9 mouse cellular contexts compared by ENCODE assay signal in the genomic region with DNA sequence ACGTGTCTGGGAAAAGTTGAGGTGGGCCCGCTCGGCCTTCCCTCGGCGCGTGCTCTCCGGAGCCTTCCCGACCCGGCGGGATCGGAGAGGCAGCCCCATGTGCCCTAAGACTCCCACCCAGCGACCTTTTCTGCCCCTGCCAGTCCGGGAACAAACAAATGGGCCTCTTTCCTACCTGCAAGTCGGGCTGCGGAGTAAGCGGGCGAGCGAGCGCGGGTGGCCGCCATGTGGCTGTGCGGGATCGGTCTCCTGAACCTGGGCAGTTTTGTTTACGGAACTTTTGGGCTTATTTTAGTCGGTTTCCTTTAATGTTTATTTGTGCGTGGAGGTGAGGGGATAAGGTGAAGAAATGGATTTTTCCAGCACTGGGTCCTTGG. TPM values are rescaled to one million over a fixed set of nuclear protein-coding genes. Genes with fewer than 3 reads are reported as not detected.
DNase-seq lines count a peak whose midpoint lies in the region; ATAC-seq and TF ChIP-seq lines count a peak whose summit lies in the region.
"Had no signal": no experiment of that assay in that cellular context is flagged by ENCODE, and none has a peak within 500 bp of the region (broad histone marks: within the 10 kb centered on the region; RNA-seq: fewer than 3 reads in every experiment).

No protein-coding gene starts in this region.

- H3K9ac ChIP-seq in embryonic facial prominence, embryonic 13.5 days, result peak overlapping the region; percentile 96
- H3K9ac ChIP-seq in intestine, embryonic 15.5 days, result peak overlapping the region; percentile 96
- peak overlapping the region; percentile 93 for H3K9ac ChIP-seq in midbrain, embryonic 16.5 days (ENCODE audit: low read depth, low read length)

- peaks cover 27% of the 10 kb centered on the region for H3K4me1 ChIP-seq in embryonic facial prominence, embryonic 13.5 days
- peaks cover 21% of the 10 kb centered on the region for H3K4me1 ChIP-seq in intestine, embryonic 15.5 days (replicated peaks)
- peaks cover 22% of the 10 kb centered on the region for H3K4me1 ChIP-seq in midbrain, embryonic 16.5 days (ENCODE audit: control insufficient read depth, insufficient read depth, low read length)

- no peaks in the 10 kb centered on the region for H3K36me3 ChIP-seq in embryonic facial prominence, embryonic 13.5 days
- no peaks in the 10 kb centered on the region for H3K36me3 ChIP-seq in intestine, embryonic 15.5 days
- no peaks in the 10 kb centered on the region for H3K36me3 ChIP-seq in midbrain, embryonic 16.5 days (ENCODE audit: control insufficient read depth, insufficient read depth, low read length)

- H3K27ac ChIP-seq in left cerebral cortex, adult 2 months, result no peak overlapping the region
- peak overlapping the region; percentile 98 for H3K27ac ChIP-seq in embryonic facial prominence, embryonic 13.5 days
- H3K27ac ChIP-seq in intestine, embryonic 15.5 days, result peak overlapping the region; percentile 94
- no peak overlapping the region for H3K27ac ChIP-seq in midbrain, embryonic 16.5 days (ENCODE audit: low read length)

- peak overlapping the region; percentile 70 for H3K4me2 ChIP-seq in embryonic facial prominence, embryonic 13.5 days
- peak overlapping the region; percentile 62 for H3K4me2 ChIP-seq in intestine, embryonic 15.5 days (replicated peaks)
- H3K4me2 ChIP-seq in midbrain, embryonic 16.5 days (ENCODE audit: low read length), result peak overlapping the region; percentile 98

- no peak for TF ChIP-seq CTCF in left cerebral cortex, adult 2 months (IDR thresholded peaks at IDR 0.05)

- no peaks in the 10 kb centered on the region for H3K9me3 ChIP-seq in embryonic facial prominence, embryonic 13.5 days
- H3K9me3 ChIP-seq in intestine, embryonic 15.5 days, result no peaks in the 10 kb centered on the region
- H3K9me3 ChIP-seq in midbrain, embryonic 16.5 days (replicated peaks; ENCODE audit: control insufficient read depth, low read length, poor library complexity, severe bottlenecking), result no peaks in the 10 kb centered on the region

- no peak for DNase-seq in left cerebral cortex, adult 2 months (ENCODE audit: extremely low spot score in 1 of 2, low spot score in 2 of 2)
- DNase-seq in left cerebral cortex, postnatal 25 days (ENCODE audit: low spot score in 2 of 2), result no peak
- DNase-seq in retina, embryonic 14.5 days (ENCODE audit: low spot score), result no peak
- DNase-seq in Muller cell, postnatal 12 days (ENCODE audit: inconsistent ontology term), result no peak
- DNase-seq in ovary, postnatal 36 days (ENCODE audit: low spot score), result no peak

- intact Hi-C loops in left cerebral cortex, adult 2 months (cut with DNase I), result loop anchor here (1.0 to 5.0 kb wide), 3 partner anchors 9 to 67 kb away; a partner anchor contains a TSS
- intact Hi-C loops in left cerebral cortex, postnatal 25 days (cut with DNase I), result loop anchor here (1.0 to 5.0 kb wide), 3 partner anchors 9 to 67 kb away; a partner anchor contains a TSS

- no peak for ATAC-seq in embryonic facial prominence, embryonic 13.5 days (ENCODE audit: insufficient number of reproducible peaks, insufficient read depth, low FRiP score, low TSS enrichment, low read depth)
- ATAC-seq in intestine, embryonic 15.5 days, result no peak; the same call in 1 of the 2 replicates
- ATAC-seq in midbrain, embryonic 16.5 days, result no peak

- peak overlapping the region; percentile 98 for H3K4me3 ChIP-seq in left cerebral cortex, adult 2 months
- H3K4me3 ChIP-seq in embryonic facial prominence, embryonic 13.5 days, result peak overlapping the region; percentile 99
- H3K4me3 ChIP-seq in intestine, embryonic 15.5 days (replicated peaks), result peak overlapping the region; percentile 97
- peak overlapping the region; percentile 64 for H3K4me3 ChIP-seq in midbrain, embryonic 16.5 days (ENCODE audit: low read depth, low read length)

- 0% methylated on average over 26 of the region's 26 CpGs for whole genome bisulfite sequencing in embryonic facial prominence, embryonic 13.5 days
- WGBS in intestine, embryonic 15.5 days, result under 1% methylated on average over 26 of the region's 26 CpGs
- under 1% methylated on average over 26 of the region's 26 CpGs for WGBS in midbrain, embryonic 16.5 days

- H3K27me3 ChIP-seq in embryonic facial prominence, embryonic 13.5 days, result no peaks in the 10 kb centered on the region
- no peaks in the 10 kb centered on the region for H3K27me3 ChIP-seq in intestine, embryonic 15.5 days (replicated peaks)
- no peaks in the 10 kb centered on the region for H3K27me3 ChIP-seq in midbrain, embryonic 16.5 days (ENCODE audit: control insufficient read depth, insufficient read depth, low read depth, low read length)

RNA-seq across cellular contexts. Expression of a gene that starts 7.8 kb away (rescaled TPM):
- 100 to 1,000 TPM; 111 to 116 TPM for total RNA-seq in left cerebral cortex, adult 2 months (2021)
- 100 to 1,000 TPM; 121 to 132 TPM for total RNA-seq in left cerebral cortex, postnatal 25 days (2021)
- 612 and 649 TPM in 2 replicates for polyA plus RNA-seq in embryonic facial prominence, embryonic 13.5 days (2015; fragmentation: Nextera tagmentation; extraction: Ambion mirVana)
- 791 and 835 TPM in 2 replicates for polyA plus RNA-seq in intestine, embryonic 15.5 days (2015; fragmentation: Nextera tagmentation; extraction: Ambion mirVana)
- 226 and 237 TPM in 2 replicates for polyA plus RNA-seq in midbrain, embryonic 16.5 days (2015; fragmentation: Nextera tagmentation; extraction: Ambion mirVana)

RNA-seq across cellular contexts. Expression of a gene that starts 29.5 kb away (rescaled TPM):
- total RNA-seq in left cerebral cortex, adult 2 months (2021), result not detected
- total RNA-seq in left cerebral cortex, postnatal 25 days (2021), result not detected
- 2.4 and 5.4 TPM in 2 replicates for polyA plus RNA-seq in embryonic facial prominence, embryonic 13.5 days (2015; fragmentation: Nextera tagmentation; extraction: Ambion mirVana)
- 1.8 and 3.2 TPM in 2 replicates for polyA plus RNA-seq in intestine, embryonic 15.5 days (2015; fragmentation: Nextera tagmentation; extraction: Ambion mirVana)
- 1.8 and 3.5 TPM in 2 replicates for polyA plus RNA-seq in midbrain, embryonic 16.5 days (2015; fragmentation: Nextera tagmentation; extraction: Ambion mirVana)
- polyA plus RNA-seq: brain, embryonic 14.5 days had no signal

RNA-seq across cellular contexts. Expression of a gene that starts 46.1 kb away (rescaled TPM):
- total RNA-seq in left cerebral cortex, adult 2 months (2021), result 10 to 100 TPM; 44.7 to 49.2 TPM
- 10 to 100 TPM; 43.0 to 45.6 TPM for total RNA-seq in left cerebral cortex, postnatal 25 days (2021)
- polyA plus RNA-seq in embryonic facial prominence, embryonic 13.5 days (2015; fragmentation: Nextera tagmentation; extraction: Ambion mirVana), result 15.5 and 17.1 TPM in 2 replicates
- 4.5 and 5.1 TPM in 2 replicates for polyA plus RNA-seq in intestine, embryonic 15.5 days (2015; fragmentation: Nextera tagmentation; extraction: Ambion mirVana)
- polyA plus RNA-seq in midbrain, embryonic 16.5 days (2015; fragmentation: Nextera tagmentation; extraction: Ambion mirVana), result 16.8 and 17.9 TPM in 2 replicates

Comparison
In these comparisons a context has a peak if more than half of its experiments do, and no peak if none do; other contexts are left out.
1. H3K27ac ChIP-seq: peak in embryonic facial prominence, embryonic 13.5 days (single experiment) and intestine, embryonic 15.5 days (single experiment); none in left cerebral cortex, adult 2 months (single experiment) and midbrain, embryonic 16.5 days (single experiment).
2. Peak in every context shown above with its lines, with median percentiles within 50 percentile points of each other: H3K4me3 ChIP-seq, H3K4me2 ChIP-seq and H3K9ac ChIP-seq.